Comparison of ENCODE assay signal across 19 mouse cellular contexts in the genomic region with DNA sequence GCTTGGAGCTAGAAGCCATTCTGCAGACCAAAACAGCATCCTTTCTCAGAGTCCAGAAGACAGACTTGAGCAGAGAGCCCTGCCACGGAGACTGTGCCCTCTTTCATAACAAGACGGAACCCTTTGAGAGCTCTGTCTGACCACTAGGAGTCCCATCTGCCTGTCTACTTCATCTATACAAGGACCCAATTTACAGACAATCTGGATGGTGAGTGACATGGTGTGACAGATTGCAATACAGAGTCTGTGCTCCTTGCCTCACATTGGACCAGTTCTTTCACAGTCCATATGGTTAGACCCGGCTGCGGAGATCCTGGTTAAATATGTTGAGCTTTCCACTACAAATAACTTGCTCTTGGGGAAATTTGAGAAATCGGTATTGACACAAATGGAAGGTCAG.
DNase-seq lines count a peak whose midpoint lies in the region; ATAC-seq and TF ChIP-seq lines count a peak whose summit lies in the region.
"Had no signal": no experiment of that assay in that cellular context is flagged by ENCODE, and none has a peak within 500 bp of the region (broad histone marks: within the 10 kb centered on the region; RNA-seq: fewer than 3 reads in every experiment).

No protein-coding gene starts in this region.

- H3K4me1 ChIP-seq in forebrain, embryonic 14.5 days (ENCODE audit: control insufficient read depth, insufficient read depth, low read length), result no peaks in the 10 kb centered on the region
- H3K4me1 ChIP-seq in forebrain, embryonic 10.5 days, result no peaks in the 10 kb centered on the region
- H3K4me1 ChIP-seq: heart, embryonic 13.5 days; limb, embryonic 15.5 days; midbrain, embryonic 13.5 days; neural tube, embryonic 15.5 days had no signal

- no peaks in the 10 kb centered on the region for H3K27me3 ChIP-seq in forebrain, embryonic 14.5 days (replicated peaks; ENCODE audit: control insufficient read depth, insufficient read depth, low read length)
- H3K27me3 ChIP-seq in forebrain, embryonic 10.5 days (ENCODE audit: poor library complexity, severe bottlenecking), result no peaks in the 10 kb centered on the region
- H3K27me3 ChIP-seq: heart, embryonic 13.5 days; limb, embryonic 15.5 days; midbrain, embryonic 13.5 days; neural tube, embryonic 15.5 days had no signal

- DNase-seq in forebrain, embryonic 14.5 days (ENCODE audit: low spot score), result peak; percentile 67
- no peak for DNase-seq in forebrain, embryonic 10.5 days (ENCODE audit: extremely low spot score, low spot score)
- no peak for DNase-seq in left cerebral cortex, adult 2 months (ENCODE audit: extremely low spot score in 1 of 2, low spot score in 2 of 2)
- DNase-seq in left cerebral cortex, postnatal 10 days (ENCODE audit: extremely low spot score in 1 of 2, low spot score in 2 of 2), result no peak
- DNase-seq in ZHBTc4 (ENCODE audit: low read depth, low spot score), result peak; percentile 9
- peak; percentile 37 for DNase-seq in layer of hippocampus, adult 9-11 months
- no peak for DNase-seq in heart, postnatal 14 days
- DNase-seq: adrenal gland, adult 8-10 months; B cell, adult 2 months; cerebellum, adult 11-12 months; kidney, adult 18-20 months; kidney, postnatal 14 days; lung, postnatal 14 days; right cerebral cortex, postnatal 25 days had no signal

- intact Hi-C loops in left cerebral cortex, adult 2 months (cut with DNase I), result no loop called here
- intact Hi-C loops in left cerebral cortex, postnatal 10 days (cut with DNase I), result no loop called here
- intact Hi-C loops in heart, postnatal 14 days (cut with DNase I), result no loop called here

- peak; percentile 17; the same call in 1 of the 2 replicates for TF ChIP-seq CTCF in left cerebral cortex, adult 2 months (IDR thresholded peaks at IDR 0.05)

- no peak overlapping the region for H3K9ac ChIP-seq in forebrain, embryonic 14.5 days (ENCODE audit: low read length)
- H3K9ac ChIP-seq: heart, embryonic 13.5 days; limb, embryonic 15.5 days; midbrain, embryonic 13.5 days; neural tube, embryonic 15.5 days had no signal

- 0 out of 2 replicates have a peak overlapping the region, but pooled peaks have one; percentile 33 for H3K27ac ChIP-seq in forebrain, embryonic 14.5 days (ENCODE audit: low read depth, low read length)
- no peak overlapping the region for H3K27ac ChIP-seq in forebrain, embryonic 10.5 days
- no peak overlapping the region for H3K27ac ChIP-seq in left cerebral cortex, adult 2 months
- H3K27ac ChIP-seq: heart, embryonic 13.5 days; limb, embryonic 15.5 days; midbrain, embryonic 13.5 days; neural tube, embryonic 15.5 days had no signal

- H3K36me3 ChIP-seq in forebrain, embryonic 14.5 days (ENCODE audit: control insufficient read depth, insufficient read depth, low read length), result no peaks in the 10 kb centered on the region
- no peaks in the 10 kb centered on the region for H3K36me3 ChIP-seq in forebrain, embryonic 10.5 days (replicated peaks)
- H3K36me3 ChIP-seq: heart, embryonic 13.5 days; limb, embryonic 15.5 days; midbrain, embryonic 13.5 days; neural tube, embryonic 15.5 days had no signal

- H3K4me2 ChIP-seq in forebrain, embryonic 14.5 days (ENCODE audit: low read length), result no peak overlapping the region
- H3K4me2 ChIP-seq: heart, embryonic 13.5 days; limb, embryonic 15.5 days; midbrain, embryonic 13.5 days; neural tube, embryonic 15.5 days had no signal

- ATAC-seq in forebrain, embryonic 14.5 days, result peak; percentile 88
- ATAC-seq: midbrain, embryonic 13.5 days had no signal

- no peaks in the 10 kb centered on the region for H3K9me3 ChIP-seq in forebrain, embryonic 14.5 days (replicated peaks; ENCODE audit: control insufficient read depth, low read length)
- H3K9me3 ChIP-seq in forebrain, embryonic 10.5 days, result no peaks in the 10 kb centered on the region
- H3K9me3 ChIP-seq: heart, embryonic 13.5 days; limb, embryonic 15.5 days; midbrain, embryonic 13.5 days; neural tube, embryonic 15.5 days had no signal

- H3K4me3 ChIP-seq in forebrain, embryonic 14.5 days (ENCODE audit: low read depth, low read length), result no peak overlapping the region
- H3K4me3 ChIP-seq in forebrain, embryonic 10.5 days, result no peak overlapping the region
- H3K4me3 ChIP-seq in left cerebral cortex, adult 2 months, result no peak overlapping the region
- H3K4me3 ChIP-seq: heart, embryonic 13.5 days; limb, embryonic 15.5 days; midbrain, embryonic 13.5 days; myocyte; neural tube, embryonic 15.5 days had no signal

- 50% methylated on average over 5 of the region's 5 CpGs for WGBS in forebrain, embryonic 14.5 days
- WGBS in forebrain, embryonic 10.5 days, result 84% methylated on average over 5 of the region's 5 CpGs

Comparison
In these comparisons a context has a peak if more than half of its experiments do, and no peak if none do; other contexts are left out.
1. DNase-seq: peak in forebrain, embryonic 14.5 days (single experiment), ZHBTc4 (single experiment) and layer of hippocampus, adult 9-11 months (single experiment); none in forebrain, embryonic 10.5 days (single experiment), left cerebral cortex, adult 2 months (0 of 2), left cerebral cortex, postnatal 10 days (0 of 2) and heart, postnatal 14 days (0 of 2).